In genomic region chr6:29853213-29853899, GRCm38 (mm10) we compare ENCODE assay signal across 8 mouse cellular contexts.
DNase-seq lines count a peak whose midpoint lies in the region; ATAC-seq and TF ChIP-seq lines count a peak whose summit lies in the region.

No protein-coding gene starts in this region.

- peak; percentile 90 for ATAC-seq in forebrain, postnatal 0 days

- DNase-seq in MEL (ENCODE audit: low read depth, low spot score): peak; percentile 70
- DNase-seq in cerebellum, adult 18-20 months: peak; percentile 70 to 76
- peak; percentile 91 for DNase-seq in forebrain, postnatal 0 days
- DNase-seq in heart, postnatal 4 days: peak; percentile 89
- DNase-seq in layer of hippocampus, adult 2 months (ENCODE audit: low spot score in 2 of 2): peak; percentile 70 to 79
- DNase-seq in lung, adult 2 months: peak; percentile 82
- DNase-seq in ovary, postnatal 14 days (ENCODE audit: low spot score): peak; percentile 83
- peak; percentile 83 for DNase-seq in thymus, postnatal 14 days

- peaks cover 0 to under 1% of the 10 kb centered on the region in 2 experiments; a peak in 1 of 4 replicates for H3K4me1 ChIP-seq in MEL (ENCODE audit: control insufficient read depth in 1 of 2, insufficient read depth in 2 of 2, low read length in 2 of 2)
- H3K4me1 ChIP-seq in forebrain, postnatal 0 days (ENCODE audit: insufficient read depth): no peaks in the 10 kb centered on the region
- H3K4me1 ChIP-seq in lung, adult 2 months (ENCODE audit: control insufficient read depth, insufficient read depth, low read length): peaks cover 7% of the 10 kb centered on the region

- no peak overlapping the region for H3K4me3 ChIP-seq in MEL (ENCODE audit: control insufficient read depth in 1 of 2, insufficient read depth in 1 of 2, low read depth in 2 of 2, low read length in 2 of 2)
- H3K4me3 ChIP-seq in forebrain, postnatal 0 days (ENCODE audit: low read depth, low read length): no peak overlapping the region
- H3K4me3 ChIP-seq in layer of hippocampus, adult 2 months: no peak overlapping the region; the same call in 1 of the 2 replicates
- H3K4me3 ChIP-seq in lung, adult 2 months (replicated peaks; ENCODE audit: extremely low read depth, low read depth, low read length): peak overlapping the region; percentile 52

- no peaks in the 10 kb centered on the region for H3K79me2 ChIP-seq in MEL (ENCODE audit: control insufficient read depth, insufficient read depth, low read length, poor library complexity)

- no peaks in the 10 kb centered on the region; a peak in 1 of 4 replicates for H3K36me3 ChIP-seq in MEL (ENCODE audit: control insufficient read depth in 1 of 2, insufficient read depth in 2 of 2, low read length in 2 of 2)
- H3K36me3 ChIP-seq in forebrain, postnatal 0 days (ENCODE audit: insufficient read depth): no peaks in the 10 kb centered on the region

- TF ChIP-seq CTCF in MEL (IDR thresholded peaks at IDR 0.05 in 2 of 3, conservative IDR thresholded peaks at IDR 0.05 in 1 of 3; ENCODE audit: control insufficient read depth in 1 of 3, insufficient read depth in 1 of 3, low read depth in 2 of 3, low read length in 3 of 3, poor library complexity in 1 of 3, severe bottlenecking in 1 of 3): peak; percentile 84 to 90 (median 89)
- peak; percentile 89 for TF ChIP-seq CTCF in forebrain, postnatal 0 days (IDR thresholded peaks at IDR 0.05; ENCODE audit: low read depth)
- peak; percentile 97; the same call in 1 of the 2 replicates for TF ChIP-seq CTCF in layer of hippocampus, adult 2 months (conservative IDR thresholded peaks at IDR 0.05)
- peak; percentile 85 for TF ChIP-seq CTCF in lung, adult 2 months (IDR thresholded peaks at IDR 0.05; ENCODE audit: insufficient read depth, low read length)

- no peak overlapping the region for H3K9ac ChIP-seq in MEL (ENCODE audit: control insufficient read depth, low read depth, low read length, poor library complexity, severe bottlenecking)
- peak overlapping the region; percentile 34 for H3K9ac ChIP-seq in forebrain, postnatal 0 days

- H3K27me3 ChIP-seq in MEL (ENCODE audit: control insufficient read depth in 1 of 2, insufficient read depth in 2 of 2, low read length in 2 of 2): no peaks in the 10 kb centered on the region
- H3K27me3 ChIP-seq in forebrain, postnatal 0 days (ENCODE audit: insufficient read depth, low read length): no peaks in the 10 kb centered on the region

- no peaks in the 10 kb centered on the region for H3K9me3 ChIP-seq in MEL (replicated peaks; ENCODE audit: insufficient read depth, low read length)
- no peaks in the 10 kb centered on the region for H3K9me3 ChIP-seq in forebrain, postnatal 0 days (ENCODE audit: low read length)

- H3K27ac ChIP-seq in MEL (ENCODE audit: control insufficient read depth, low read depth, low read length): no peak overlapping the region
- no peak overlapping the region for H3K27ac ChIP-seq in forebrain, postnatal 0 days (ENCODE audit: low read depth, low read length)
- peak overlapping the region; percentile 34; the same call in 1 of the 2 replicates for H3K27ac ChIP-seq in layer of hippocampus, adult 2 months

- H3K4me2 ChIP-seq in forebrain, postnatal 0 days (ENCODE audit: low read depth): no peak overlapping the region

- TF ChIP-seq EP300 in MEL (IDR thresholded peaks at IDR 0.05; ENCODE audit: low read depth in 1 of 2, low read length in 2 of 2): no peak

- TF ChIP-seq RAD21 in MEL (IDR thresholded peaks at IDR 0.05; ENCODE audit: low read depth, low read length): peak; percentile 79

- WGBS in forebrain, postnatal 0 days: 39% methylated on average over 12 of the region's 12 CpGs
- WGBS in lung, adult 2 months: 12% methylated on average over 12 of the region's 12 CpGs

- TF ChIP-seq POLR2A in MEL (IDR thresholded peaks at IDR 0.05; ENCODE audit: control insufficient read depth in 1 of 2, insufficient read depth in 1 of 2, low read depth in 1 of 2, low read length in 2 of 2, poor library complexity in 1 of 2): no peak
- peak; percentile 12; the same call in 1 of the 2 replicates for TF ChIP-seq POLR2A in lung, adult 2 months (IDR thresholded peaks at IDR 0.05; ENCODE audit: borderline replicate concordance, extremely low read depth, low read depth, low read length)

TF ChIP-seq in MEL, 35 proteins besides CTCF, POLR2A, EP300 and RAD21:
- TF ChIP-seq CHD1 (IDR thresholded peaks at IDR 0.05; ENCODE audit: low read depth, low read length) (no peak), SIN3A (IDR thresholded peaks at IDR 0.05; ENCODE audit: low read length) (0 out of 2 replicates have a peak, but pooled peaks have one; percentile 18), RCOR1 (IDR thresholded peaks at IDR 0.05; ENCODE audit: low read depth, low read length) (0 out of 2 replicates have a peak, but pooled peaks have one; percentile 55), E2F4 (IDR thresholded peaks at IDR 0.05; ENCODE audit: borderline replicate concordance, low read depth, low read length) (no peak), ETS1 (IDR thresholded peaks at IDR 0.05; ENCODE audit: low read depth, low read length) (no peak), ZNF384 (IDR thresholded peaks at IDR 0.05; ENCODE audit: low read depth, low read length) (peak; percentile 81), MXI1 (IDR thresholded peaks at IDR 0.05; ENCODE audit: low read depth, low read length) (no peak), SMC3 (IDR thresholded peaks at IDR 0.05; ENCODE audit: low read depth, low read length) (peak; percentile 86), GATA1 (IDR thresholded peaks at IDR 0.05; ENCODE audit: low read depth, low read length) (no peak), ZC3H11A (IDR thresholded peaks at IDR 0.05; ENCODE audit: low read depth, low read length) (peak; percentile 62), KAT2A (conservative IDR thresholded peaks at IDR 0.05; ENCODE audit: low read depth, low read length) (no peak), MYC (IDR thresholded peaks at IDR 0.05; ENCODE audit: low read depth, low read length) (no peak), HCFC1 (IDR thresholded peaks at IDR 0.05; ENCODE audit: low read depth, low read length) (no peak)
